In the genomic region with DNA sequence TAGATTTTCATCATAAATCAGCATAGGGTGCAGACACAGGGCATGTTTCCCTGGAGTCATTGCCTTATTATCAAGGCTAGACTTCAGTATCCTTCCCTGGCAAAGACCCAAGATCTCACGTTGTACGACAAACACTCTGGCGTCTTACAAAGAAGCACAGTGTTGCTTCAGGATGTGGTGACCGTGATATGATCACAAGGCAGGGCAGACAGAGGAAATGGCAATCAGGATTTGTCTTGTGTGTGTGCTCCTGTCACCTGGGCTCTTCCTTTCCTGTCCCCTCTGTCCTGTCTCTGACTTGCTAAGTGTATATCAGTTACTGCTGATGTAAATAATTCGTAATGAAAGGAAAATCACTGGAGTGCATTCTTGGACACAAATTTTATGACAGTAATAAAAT, we compare ENCODE assay signal across 12 mouse cellular contexts. TPM values are rescaled to one million over a fixed set of nuclear protein-coding genes. Genes with fewer than 3 reads are reported as not detected.
DNase-seq lines count a peak whose midpoint lies in the region; ATAC-seq and TF ChIP-seq lines count a peak whose summit lies in the region.
"Had no signal": no experiment of that assay in that cellular context is flagged by ENCODE, and none has a peak within 500 bp of the region (broad histone marks: within the 10 kb centered on the region; RNA-seq: fewer than 3 reads in every experiment).

No protein-coding gene starts in this region.

- no peak overlapping the region for H3K27ac ChIP-seq in midbrain, embryonic 14.5 days (replicated peaks; ENCODE audit: low read depth, low read length)
- H3K27ac ChIP-seq in midbrain, postnatal 0 days (ENCODE audit: low read depth, low read length), result no peak overlapping the region
- H3K27ac ChIP-seq: forebrain, embryonic 13.5 days; midbrain, embryonic 13.5 days had no signal

- 73% methylated on average over 5 of the region's 5 CpGs for WGBS in midbrain, embryonic 14.5 days
- 70% methylated on average over 5 of the region's 5 CpGs for WGBS in midbrain, postnatal 0 days

- ATAC-seq in midbrain, embryonic 14.5 days (ENCODE audit: low FRiP score, low TSS enrichment), result no peak
- ATAC-seq in midbrain, postnatal 0 days (ENCODE audit: low FRiP score), result no peak
- ATAC-seq: forebrain, embryonic 13.5 days; midbrain, embryonic 13.5 days had no signal

- H3K4me1 ChIP-seq in midbrain, embryonic 14.5 days (ENCODE audit: control insufficient read depth, insufficient read depth, low read length), result peaks cover 8% of the 10 kb centered on the region; the same call in 1 of the 2 replicates
- H3K4me1 ChIP-seq in midbrain, postnatal 0 days (ENCODE audit: insufficient read depth, low read length), result no peaks in the 10 kb centered on the region

- no peak for TF ChIP-seq CTCF in midbrain, postnatal 0 days (IDR thresholded peaks at IDR 0.05)

- H3K4me2 ChIP-seq in midbrain, embryonic 14.5 days (ENCODE audit: low read length), result no peak overlapping the region
- no peak overlapping the region for H3K4me2 ChIP-seq in midbrain, postnatal 0 days (ENCODE audit: low read depth, low read length, poor library complexity, severe bottlenecking)
- H3K4me2 ChIP-seq: forebrain, embryonic 13.5 days; midbrain, embryonic 13.5 days had no signal

- no peak overlapping the region for H3K9ac ChIP-seq in midbrain, embryonic 14.5 days (replicated peaks; ENCODE audit: low read length)
- H3K9ac ChIP-seq in midbrain, postnatal 0 days (replicated peaks; ENCODE audit: low read length, poor library complexity, severe bottlenecking), result no peak overlapping the region
- H3K9ac ChIP-seq: forebrain, embryonic 13.5 days; midbrain, embryonic 13.5 days had no signal

- H3K4me3 ChIP-seq in midbrain, embryonic 14.5 days (replicated peaks; ENCODE audit: low read depth, low read length), result no peak overlapping the region
- no peak overlapping the region for H3K4me3 ChIP-seq in midbrain, postnatal 0 days (ENCODE audit: low read depth, low read length)
- H3K4me3 ChIP-seq: forebrain, embryonic 13.5 days; midbrain, embryonic 13.5 days had no signal

- H3K9me3 ChIP-seq in midbrain, embryonic 14.5 days (ENCODE audit: control insufficient read depth, low read length), result no peaks in the 10 kb centered on the region
- no peaks in the 10 kb centered on the region for H3K9me3 ChIP-seq in midbrain, postnatal 0 days (ENCODE audit: low read length)
- H3K9me3 ChIP-seq: forebrain, embryonic 13.5 days; midbrain, embryonic 13.5 days had no signal

- no peaks in the 10 kb centered on the region for H3K36me3 ChIP-seq in midbrain, embryonic 14.5 days (ENCODE audit: control insufficient read depth, insufficient read depth, low read length)
- H3K36me3 ChIP-seq in midbrain, postnatal 0 days (ENCODE audit: insufficient read depth, low read length), result no peaks in the 10 kb centered on the region
- H3K36me3 ChIP-seq: midbrain, embryonic 13.5 days had no signal

- no peaks in the 10 kb centered on the region for H3K27me3 ChIP-seq in midbrain, embryonic 14.5 days (ENCODE audit: control insufficient read depth, insufficient read depth, low read length)
- no peaks in the 10 kb centered on the region for H3K27me3 ChIP-seq in midbrain, postnatal 0 days (ENCODE audit: insufficient read depth, low read length)
- H3K27me3 ChIP-seq: forebrain, embryonic 13.5 days; midbrain, embryonic 13.5 days had no signal

- peak; percentile 12 for DNase-seq in adrenal gland, adult 2 months
- no peak for DNase-seq in adrenal gland, adult 8-10 months
- peak; percentile 3 for DNase-seq in midbrain, embryonic 14.5 days
- DNase-seq in midbrain, postnatal 0 days (ENCODE audit: low spot score), result no peak
- DNase-seq in lung, postnatal 10 days, result peak; percentile 63
- peak; percentile 9 for DNase-seq in thymus, postnatal 4 days
- no peak for DNase-seq in layer of hippocampus, adult 11-12 months (ENCODE audit: low spot score)
- DNase-seq in yolk sac, embryonic 10.5 days (ENCODE audit: low spot score), result no peak
- DNase-seq: cerebellum, adult 18-20 months; heart, postnatal 36 days had no signal

RNA-seq across cellular contexts. Expression of gene N6amt1, which starts 29.4 kb away (rescaled TPM):
- total RNA-seq in adrenal gland, adult 2 months (2021), result 10 to 100 TPM; 20.1 to 23.7 TPM
- 5.1 and 5.5 TPM in 2 replicates for polyA plus RNA-seq in adrenal gland, adult 2 months (2012; rRNA removed)
- 10 to 100 TPM; 22.8 to 27.8 (median 26.7) TPM for total RNA-seq in adrenal gland, adult 8-10 months (2022)
- polyA plus RNA-seq in midbrain, embryonic 14.5 days (2014; fragmentation: Nextera tagmentation; extraction: Ambion mirVana), result 18.7 and 19.5 TPM in 2 replicates
- 10.9 and 18.5 TPM in 2 replicates for total RNA-seq in midbrain, postnatal 0 days (2014; rRNA removed)
- 31.5 and 34.4 TPM in 2 replicates for polyA plus RNA-seq in midbrain, postnatal 0 days (2015; fragmentation: Nextera tagmentation; extraction: Ambion mirVana)

Comparison
In these comparisons a context has a peak if more than half of its experiments do, and no peak if none do; other contexts are left out.
1. DNase-seq: peak in adrenal gland, adult 2 months (single experiment), midbrain, embryonic 14.5 days (single experiment), lung, postnatal 10 days (single experiment) and thymus, postnatal 4 days (single experiment); none in adrenal gland, adult 8-10 months (single experiment), midbrain, postnatal 0 days (single experiment), layer of hippocampus, adult 11-12 months (single experiment) and yolk sac, embryonic 10.5 days (single experiment).